Mouse (Mus musculus) mouse trophoblast stem cell (cell line): ENCODE measurements around the gene A230050P20Rik.
"Not testable (repeated sequence)": the region's sequence is repeated elsewhere in the genome, so short reads cannot be mapped to it uniquely, and the experiment has no call there.

Experiments used
- in situ Hi-C, 2 experiments: fragments of 300-500 bp; cut with MseI, MboI; formaldehyde crosslinking; loops; 2 replicates in 1 of 2; 3 replicates in 1 of 2; pipeline ENCODE4 v1.15.1; 2025

The A230050P20Rik gene

GRCm38 (mm10) chr9:20868448-20869001 lies at the start of gene A230050P20Rik:
Gene A230050P20Rik, plus strand, starts transcription at chr9:20868642.
- in situ Hi-C loops: no loop called here

- in situ Hi-C loops: no loop called here
Observed at GRCm38 (mm10) chr9:20820001-20820400, 48.4 kb upstream of the A230050P20Rik start.

DNA sequence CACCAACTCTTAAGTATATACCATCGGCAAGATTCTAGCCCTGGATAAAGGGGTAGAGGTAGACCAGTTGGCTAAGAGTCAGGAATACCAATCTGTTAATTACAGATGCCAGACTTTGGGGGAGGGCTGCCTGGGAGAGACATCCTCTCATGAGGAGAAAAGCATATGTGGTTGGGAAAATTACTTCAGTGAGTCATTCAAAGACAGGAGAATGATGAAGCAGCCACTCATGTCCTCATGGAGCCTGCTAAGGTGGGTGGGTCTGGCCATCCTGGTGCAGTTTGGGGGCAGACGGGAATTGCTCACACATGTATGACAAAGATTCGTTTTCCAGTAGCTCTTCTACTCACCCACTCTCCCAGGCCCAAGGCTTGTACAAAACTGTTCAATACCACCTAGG lies 45.6 kb upstream of the A230050P20Rik start:
- in situ Hi-C loops: no loop called here

GRCm38 (mm10) chr9:20825781-20826180 lies 42.7 kb upstream of the A230050P20Rik start:
- in situ Hi-C loops: no loop called here

- in situ Hi-C loops: no loop called here
Observed at GRCm38 (mm10) chr9:20828127-20828526, 40.3 kb upstream of the A230050P20Rik start.

GRCm38 (mm10) chr9:20830901-20831643 lies 37.4 kb upstream of the A230050P20Rik start:
- in situ Hi-C loops: loop anchor here in 1 of 2 experiments (5.0 kb wide), 1 partner anchor 89 kb away; no protein-coding TSS in a partner anchor

- in situ Hi-C loops: loop anchor here in 1 of 2 experiments (5.0 kb wide), 1 partner anchor 93 kb away; no protein-coding TSS in a partner anchor
Observed at GRCm38 (mm10) chr9:20834881-20835280, 33.6 kb upstream of the A230050P20Rik start.

DNA sequence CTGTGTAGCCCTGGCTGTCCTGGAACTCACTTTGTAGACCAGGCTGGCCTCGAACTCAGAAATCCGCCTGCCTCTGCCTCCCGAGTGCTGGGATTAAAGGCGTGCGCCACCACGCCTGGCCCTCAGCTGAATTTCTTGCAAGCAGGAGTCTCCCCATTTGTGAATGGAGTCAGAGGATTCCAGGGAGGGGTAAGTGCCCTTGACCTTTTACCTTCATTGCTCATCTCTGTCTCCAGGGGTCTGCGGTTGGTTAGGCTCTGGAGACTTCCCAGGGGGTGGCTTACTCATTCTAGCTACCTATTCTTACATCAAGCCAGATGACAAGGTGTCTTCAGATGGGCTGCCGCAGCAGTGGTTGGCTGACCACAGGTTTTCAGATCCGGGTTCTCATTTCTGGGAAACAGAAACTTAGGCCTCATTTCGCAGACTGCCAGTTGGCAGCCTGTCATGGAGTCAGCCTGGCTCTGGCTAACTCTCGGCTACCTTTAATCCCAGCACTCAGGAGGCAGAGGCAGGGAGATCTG lies 32.9 kb upstream of the A230050P20Rik start:
- in situ Hi-C loops: not testable (repeated sequence)

DNA sequence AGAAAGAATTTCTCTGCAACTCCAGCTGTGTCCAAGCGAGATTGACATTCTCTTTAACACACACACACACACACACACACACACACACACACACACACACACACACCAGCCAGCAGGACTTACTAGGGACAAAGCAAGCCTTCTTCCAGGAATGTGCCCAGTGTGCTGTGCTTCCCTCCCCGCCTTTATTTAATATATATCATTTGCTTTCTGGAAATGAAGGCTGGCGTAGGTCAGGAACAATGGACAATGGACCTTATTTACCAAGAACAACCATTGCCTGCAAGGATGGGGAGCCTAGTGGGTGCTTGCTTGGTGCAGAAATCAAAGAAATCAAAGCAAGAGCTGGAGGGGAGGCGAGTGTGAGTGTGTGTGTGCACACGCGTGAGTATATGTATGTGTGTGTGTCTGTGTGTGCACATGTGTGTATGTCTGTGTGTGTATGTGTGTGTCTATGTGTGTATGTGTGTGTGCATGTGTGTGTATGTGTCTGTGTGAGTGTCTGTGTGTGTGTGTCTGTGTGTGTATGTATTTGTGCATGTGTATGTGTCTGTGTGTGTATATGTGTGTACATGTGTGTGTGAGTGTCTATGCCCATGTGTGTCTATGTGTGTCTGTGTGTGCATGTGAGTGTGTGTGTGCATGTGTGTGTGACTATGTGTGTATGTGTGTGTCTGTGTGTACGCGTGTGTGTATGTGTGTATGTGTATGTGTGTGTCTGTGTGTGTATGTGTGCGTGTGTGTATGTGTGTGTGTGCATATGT lies 31.1 kb upstream of the A230050P20Rik start:
- in situ Hi-C loops: no loop called here

DNA sequence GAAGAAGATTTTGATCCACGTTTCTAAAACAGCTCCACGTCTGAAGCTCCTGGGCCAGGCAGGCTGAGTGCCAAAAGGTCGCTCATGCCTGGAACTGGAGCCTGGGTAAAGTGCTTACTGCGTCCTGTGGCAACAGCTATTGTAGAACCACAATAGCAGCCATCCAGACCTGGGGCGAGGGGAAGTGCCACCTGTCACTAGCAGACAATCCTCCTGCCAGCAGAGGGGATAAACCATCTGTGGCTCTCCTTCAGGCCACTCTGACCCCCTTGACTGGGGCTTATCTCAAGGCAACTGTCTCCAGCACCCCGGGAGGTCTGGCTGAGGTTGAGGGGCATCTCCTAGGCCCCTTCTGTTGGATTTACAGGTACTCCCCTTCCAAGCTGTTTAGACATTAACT lies 29.5 kb upstream of the A230050P20Rik start:
- in situ Hi-C loops: no loop called here

- in situ Hi-C loops: no loop called here
Observed at GRCm38 (mm10) chr9:20842211-20842610, 26.2 kb upstream of the A230050P20Rik start.

GRCm38 (mm10) chr9:20842670-20843069 lies 25.8 kb upstream of the A230050P20Rik start:
- in situ Hi-C loops: no loop called here

DNA sequence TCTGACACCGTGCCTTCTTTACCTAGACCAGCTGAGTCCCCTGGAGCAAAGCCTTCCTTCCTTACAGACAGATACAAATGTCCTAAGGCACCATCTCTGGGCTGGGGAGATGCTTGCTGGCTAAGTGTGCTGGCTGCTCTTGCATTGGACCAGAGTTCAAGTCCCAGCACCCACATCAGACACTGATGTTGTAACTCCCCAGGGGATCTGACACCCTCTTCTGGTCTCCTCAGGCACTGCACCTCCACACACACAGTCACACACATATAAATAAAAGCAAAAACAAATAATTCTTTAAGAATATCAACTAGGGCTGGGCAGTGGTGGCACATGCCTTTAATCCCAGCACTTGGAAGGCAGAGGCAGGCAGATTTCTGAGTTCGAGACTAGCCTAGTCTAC lies 18.3 kb upstream of the A230050P20Rik start:
- in situ Hi-C loops: no loop called here

DNA sequence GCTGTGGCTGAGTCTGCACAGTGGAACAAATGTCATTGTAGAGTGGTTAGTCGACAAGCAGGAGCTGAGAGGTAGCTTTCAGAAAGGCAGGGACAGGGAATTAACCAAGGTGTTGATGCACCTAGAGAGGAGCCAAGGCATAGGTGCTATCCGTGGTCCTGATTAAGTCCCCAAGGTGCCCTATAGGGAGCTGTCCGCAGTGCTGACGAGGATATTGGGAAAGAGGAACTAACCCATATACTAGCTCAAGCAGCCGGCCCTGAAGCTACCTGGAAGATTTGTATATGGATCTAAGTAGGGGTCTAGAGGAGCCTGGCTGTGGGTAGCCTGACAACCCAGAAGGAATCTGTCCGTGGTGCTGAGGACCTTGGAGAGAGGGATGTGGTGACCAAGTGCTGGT lies 11.3 kb upstream of the A230050P20Rik start:
- in situ Hi-C loops: no loop called here

DNA sequence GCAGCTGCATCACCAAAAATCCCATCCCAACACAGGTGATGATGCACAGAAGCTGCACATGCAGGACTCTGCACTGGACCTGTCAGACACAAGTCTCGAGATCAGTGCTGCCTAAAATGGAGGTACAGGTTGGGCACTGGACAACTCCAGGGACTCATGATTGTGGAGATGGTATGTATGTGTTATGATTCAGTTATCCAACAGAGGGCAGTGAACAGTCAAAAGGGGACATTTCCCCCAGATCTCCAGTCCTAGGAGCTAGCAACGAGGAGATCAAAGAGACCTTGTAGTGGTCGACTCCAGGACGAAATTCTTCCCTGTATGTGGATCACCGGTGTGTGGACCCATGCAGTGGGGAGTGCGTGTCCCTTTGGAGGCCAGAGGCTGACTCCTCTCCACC lies 8.5 kb upstream of the A230050P20Rik start:
- in situ Hi-C loops: no loop called here

DNA sequence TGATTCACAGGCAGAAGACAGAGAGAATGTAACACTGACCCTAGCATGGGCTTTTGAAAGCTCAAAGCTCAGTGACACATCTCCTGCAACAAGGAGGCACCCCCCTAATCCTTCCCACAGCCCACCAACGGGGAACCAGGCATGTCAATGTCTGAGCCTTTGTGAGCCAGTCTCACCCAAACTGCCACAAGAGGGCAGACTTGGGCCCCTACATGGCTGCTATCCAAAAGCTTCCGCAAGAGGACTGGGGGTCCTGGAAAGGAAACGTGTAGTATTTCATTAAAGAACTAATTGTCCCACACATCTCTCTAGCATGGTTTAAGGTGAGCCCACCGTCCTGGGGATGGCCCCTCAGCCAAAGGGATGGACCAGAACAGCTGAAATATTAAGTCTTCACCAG lies 6.6 kb upstream of the A230050P20Rik start:
- in situ Hi-C loops: no loop called here

DNA sequence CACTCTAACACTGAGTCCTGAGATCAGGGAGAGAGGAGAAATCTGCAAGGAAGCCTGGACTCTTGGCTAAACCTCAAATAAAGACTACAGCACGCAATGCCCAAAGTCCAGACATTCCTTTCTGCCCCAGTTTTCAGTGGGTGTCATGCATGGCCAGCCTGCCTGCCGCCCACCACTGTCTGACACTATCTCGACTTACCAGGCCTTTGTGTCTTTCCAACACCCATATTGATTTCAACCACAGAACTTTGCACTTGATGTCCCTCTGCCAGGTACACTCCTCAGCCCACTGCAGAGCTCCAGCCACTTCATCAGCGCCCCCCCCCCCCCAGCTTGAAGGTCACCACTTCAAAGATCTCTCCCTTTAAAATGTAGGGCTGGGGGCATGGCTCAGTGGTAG lies 6.2 kb upstream of the A230050P20Rik start:
- in situ Hi-C loops: no loop called here

GRCm38 (mm10) chr9:20866879-20867278 lies 1.6 kb upstream of the A230050P20Rik start:
- in situ Hi-C loops: no loop called here

DNA sequence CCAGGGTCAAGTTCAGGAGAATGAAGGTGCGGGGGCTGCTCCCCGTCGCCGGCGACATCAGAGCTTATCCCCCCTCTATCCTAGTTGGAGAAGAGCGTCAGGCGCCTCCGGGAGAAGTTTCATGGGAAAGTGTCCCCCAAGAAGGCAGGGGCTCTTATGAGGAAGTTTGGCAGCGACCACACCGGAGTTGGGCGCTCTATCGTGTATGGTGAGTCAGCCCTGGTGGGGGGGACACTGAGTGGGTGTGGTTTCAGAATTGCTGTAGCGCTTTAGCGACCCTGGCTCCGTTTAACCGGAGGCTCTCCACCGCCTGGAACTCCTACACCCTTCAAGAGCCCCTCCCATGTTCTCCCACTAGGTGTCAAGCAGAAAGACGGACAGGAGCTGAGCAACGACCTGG lies 804 bp downstream of the A230050P20Rik start:
- in situ Hi-C loops: no loop called here

DNA sequence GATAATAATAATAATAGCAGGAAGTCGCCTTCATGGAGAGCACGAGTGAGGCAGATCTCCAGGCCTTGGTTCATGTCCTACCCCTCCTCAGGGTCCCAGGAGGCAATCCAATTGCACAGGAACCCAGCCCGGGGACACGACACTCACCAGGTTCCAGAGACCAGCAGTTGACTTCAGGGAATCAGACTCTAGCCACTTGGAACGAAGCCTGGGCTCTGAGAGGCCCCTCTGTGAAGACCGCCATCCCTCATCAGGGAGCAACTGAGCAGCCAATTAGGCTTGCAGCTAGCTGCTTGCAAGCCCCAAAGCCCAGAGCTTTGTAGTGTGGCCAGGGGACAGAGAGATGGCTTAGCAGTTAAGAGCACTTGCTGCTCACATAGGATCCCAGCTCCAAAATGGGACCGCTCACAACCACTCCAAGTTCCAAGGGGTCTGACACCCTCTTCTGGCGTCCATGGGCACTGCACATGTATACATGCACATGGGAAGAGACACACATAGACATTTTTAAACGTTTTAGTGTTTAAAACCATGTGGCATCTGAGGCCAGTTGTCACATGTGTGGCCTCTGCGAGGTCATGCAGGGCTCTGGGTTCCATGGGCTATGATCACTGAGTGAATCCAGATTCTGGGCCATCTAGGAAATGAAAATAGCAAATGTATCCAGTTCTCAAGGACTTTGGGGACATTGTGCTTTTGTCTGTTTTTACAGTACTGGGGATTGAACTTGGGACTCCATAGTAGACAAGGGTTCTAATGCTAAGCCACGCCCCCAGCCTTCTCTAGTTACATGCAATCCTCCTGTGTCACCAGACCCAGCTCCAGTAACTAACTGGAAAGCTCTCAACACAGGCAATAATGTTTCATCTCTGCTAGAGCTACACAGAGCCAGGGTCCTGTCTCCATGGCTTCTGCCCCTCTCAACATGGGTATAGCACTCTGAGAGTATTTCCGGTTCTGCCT lies 2.0 kb downstream of the A230050P20Rik start:
- in situ Hi-C loops: no loop called here

DNA sequence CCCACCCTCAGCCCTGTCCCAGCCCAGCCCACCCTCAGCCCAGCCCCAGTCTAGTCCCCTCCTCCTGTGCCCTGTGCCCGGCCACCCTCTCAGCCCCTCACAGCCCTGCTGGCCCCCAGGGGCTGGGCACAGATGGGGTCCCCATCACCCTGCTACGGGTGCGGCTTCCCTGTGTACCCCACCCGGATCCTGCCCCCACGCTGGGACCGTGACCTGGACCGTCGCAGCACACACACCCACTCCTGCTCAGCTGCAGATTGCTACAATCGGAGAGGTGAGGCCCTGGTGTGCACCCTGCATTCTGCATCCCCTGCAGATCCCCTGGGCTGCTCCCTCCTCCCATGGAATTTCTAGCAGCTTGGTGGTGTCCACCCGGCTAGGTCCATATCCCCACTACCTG lies 4.5 kb downstream of the A230050P20Rik start:
- in situ Hi-C loops: no loop called here
